Mouse (Mus musculus) embryo, embryonic 10.5 days (tissue): ENCODE measurements around the gene P2rx6.

ENCODE experiments used
- DNase-seq: peaks from one replicate; pipeline ENCODE4 v3.0.0-alpha.2; 2015; ENCODE audit warnings: low spot score

Gene P2rx6

DNA sequence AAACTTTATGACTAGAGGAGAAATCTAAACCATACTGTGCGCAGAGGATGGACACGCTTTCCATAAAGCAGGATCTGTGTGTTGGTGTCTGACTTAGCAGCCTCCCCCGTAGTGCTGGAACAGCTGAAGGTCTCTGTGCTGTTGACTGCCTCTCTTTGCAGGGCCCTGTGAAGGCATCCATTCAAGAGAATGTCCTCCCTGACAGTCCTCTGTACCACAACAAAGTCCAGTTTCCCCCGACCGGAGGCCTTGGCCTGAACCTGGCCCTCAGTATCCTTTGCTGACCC is 64.5 kb downstream of the P2rx6 start:
- no peak for DNase-seq
